ENCODE assay signal across 10 mouse cellular contexts in the genomic region with DNA sequence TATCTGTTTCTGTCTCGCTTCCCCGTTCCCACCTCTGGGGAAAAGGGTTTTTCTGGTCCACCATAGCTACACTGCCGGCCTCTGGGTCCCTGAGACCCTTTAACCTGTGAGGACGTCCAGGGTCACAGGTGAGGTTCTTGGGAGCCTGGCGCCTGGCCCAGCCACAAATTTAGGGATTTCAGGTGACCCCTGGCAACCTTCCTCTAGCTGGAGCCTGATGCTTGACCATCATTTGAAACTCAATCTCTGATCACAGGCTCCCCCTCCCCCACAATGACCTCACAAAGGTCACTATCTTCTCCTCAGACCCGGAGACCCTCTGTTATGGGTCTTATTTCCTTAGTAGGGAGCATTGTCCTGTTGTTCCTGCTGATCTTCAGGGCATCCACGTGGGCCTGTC. TPM values are rescaled to one million over a fixed set of nuclear protein-coding genes. Genes with fewer than 3 reads are reported as not detected.
DNase-seq lines count a peak whose midpoint lies in the region; ATAC-seq lines count a peak whose summit lies in the region.
"Had no signal": no experiment of that assay in that cellular context is flagged by ENCODE, and none has a peak within 500 bp of the region (broad histone marks: within the 10 kb centered on the region; RNA-seq: fewer than 3 reads in every experiment).

No protein-coding gene starts in this region.

- peak overlapping the region; percentile 80; the same call in 1 of the 2 replicates for H3K4me3 ChIP-seq in kidney, embryonic 14.5 days (ENCODE audit: low read length)
- H3K4me3 ChIP-seq in embryonic facial prominence, embryonic 10.5 days, result peak overlapping the region; percentile 92
- H3K4me3 ChIP-seq in hindbrain, embryonic 11.5 days (ENCODE audit: low read depth, low read length), result peak overlapping the region; percentile 56
- peak overlapping the region; percentile 98; the same call in 1 of the 2 replicates for H3K4me3 ChIP-seq in midbrain, embryonic 15.5 days

- no peak overlapping the region for H3K9ac ChIP-seq in kidney, embryonic 14.5 days (ENCODE audit: low read depth, low read length)
- peak overlapping the region; percentile 92; the same call in 1 of the 2 replicates for H3K9ac ChIP-seq in hindbrain, embryonic 11.5 days (ENCODE audit: low read depth, low read length)
- H3K9ac ChIP-seq in midbrain, embryonic 15.5 days, result no peak overlapping the region

- no peak overlapping the region for H3K27ac ChIP-seq in kidney, embryonic 14.5 days (ENCODE audit: low read depth, low read length)
- H3K27ac ChIP-seq in embryonic facial prominence, embryonic 10.5 days (replicated peaks), result peak overlapping the region; percentile 99
- H3K27ac ChIP-seq in hindbrain, embryonic 11.5 days (ENCODE audit: low read depth, low read length), result no peak overlapping the region
- no peak overlapping the region for H3K27ac ChIP-seq in midbrain, embryonic 15.5 days

- intact Hi-C loops in gastrocnemius, postnatal 36 days (cut with DNase I), result no loop called here

- DNase-seq in kidney, adult 8-10 months, result no peak
- no peak for DNase-seq in embryonic facial prominence, embryonic 10.5 days (ENCODE audit: low spot score)
- DNase-seq in hindbrain, embryonic 11.5 days (ENCODE audit: low spot score), result no peak
- no peak for DNase-seq in testis, postnatal 14 days (ENCODE audit: low spot score)
- no peak for DNase-seq in gastrocnemius, postnatal 36 days
- DNase-seq: gastrocnemius, postnatal 25 days; spleen, adult 18-20 months had no signal

- no peaks in the 10 kb centered on the region for H3K9me3 ChIP-seq in kidney, embryonic 14.5 days (ENCODE audit: control insufficient read depth, low read length)
- no peaks in the 10 kb centered on the region for H3K9me3 ChIP-seq in embryonic facial prominence, embryonic 10.5 days
- no peaks in the 10 kb centered on the region for H3K9me3 ChIP-seq in hindbrain, embryonic 11.5 days (ENCODE audit: control insufficient read depth, low read length)
- H3K9me3 ChIP-seq in midbrain, embryonic 15.5 days, result no peaks in the 10 kb centered on the region

- 42% methylated on average over 7 of the region's 7 CpGs for WGBS in kidney, embryonic 14.5 days
- WGBS in embryonic facial prominence, embryonic 10.5 days, result 61% methylated on average over 7 of the region's 7 CpGs
- WGBS in hindbrain, embryonic 11.5 days, result 68% methylated on average over 7 of the region's 7 CpGs
- 81% methylated on average over 7 of the region's 7 CpGs for WGBS in midbrain, embryonic 15.5 days

- peaks cover 31% of the 10 kb centered on the region for H3K36me3 ChIP-seq in kidney, embryonic 14.5 days (ENCODE audit: control insufficient read depth, insufficient read depth, low read length)
- H3K36me3 ChIP-seq in embryonic facial prominence, embryonic 10.5 days (replicated peaks), result peaks cover 61% of the 10 kb centered on the region
- H3K36me3 ChIP-seq in hindbrain, embryonic 11.5 days (ENCODE audit: control insufficient read depth, insufficient read depth, low read length), result peaks cover 8% of the 10 kb centered on the region; the same call in 1 of the 2 replicates
- peaks cover 6% of the 10 kb centered on the region for H3K36me3 ChIP-seq in midbrain, embryonic 15.5 days (replicated peaks)

- H3K4me1 ChIP-seq in kidney, embryonic 14.5 days (ENCODE audit: control insufficient read depth, insufficient read depth, low read length), result peaks cover 49% of the 10 kb centered on the region
- H3K4me1 ChIP-seq in embryonic facial prominence, embryonic 10.5 days, result peaks cover 61% of the 10 kb centered on the region
- H3K4me1 ChIP-seq in hindbrain, embryonic 11.5 days (replicated peaks; ENCODE audit: control insufficient read depth, insufficient read depth, low read length), result peaks cover 15% of the 10 kb centered on the region
- H3K4me1 ChIP-seq in midbrain, embryonic 15.5 days, result peaks cover 62% of the 10 kb centered on the region

- ATAC-seq in kidney, embryonic 14.5 days (ENCODE audit: low FRiP score, low TSS enrichment), result no peak
- ATAC-seq in hindbrain, embryonic 11.5 days (ENCODE audit: low FRiP score), result no peak
- ATAC-seq in midbrain, embryonic 15.5 days (replicated peaks), result no peak
- no peak for ATAC-seq in CD4-positive, CD25-positive, alpha-beta regulatory T cell, adult 4 months

- peak overlapping the region; percentile 63 for H3K4me2 ChIP-seq in kidney, embryonic 14.5 days (replicated peaks; ENCODE audit: low read depth, low read length)
- peak overlapping the region; percentile 80 for H3K4me2 ChIP-seq in hindbrain, embryonic 11.5 days (replicated peaks; ENCODE audit: low read depth, low read length)
- peak overlapping the region; percentile 89 for H3K4me2 ChIP-seq in midbrain, embryonic 15.5 days

- no peaks in the 10 kb centered on the region for H3K27me3 ChIP-seq in kidney, embryonic 14.5 days (ENCODE audit: control insufficient read depth, insufficient read depth, low read length)
- H3K27me3 ChIP-seq in embryonic facial prominence, embryonic 10.5 days (replicated peaks; ENCODE audit: low read depth, poor library complexity, severe bottlenecking), result no peaks in the 10 kb centered on the region
- H3K27me3 ChIP-seq in hindbrain, embryonic 11.5 days (ENCODE audit: control insufficient read depth, insufficient read depth, low read length), result no peaks in the 10 kb centered on the region
- no peaks in the 10 kb centered on the region for H3K27me3 ChIP-seq in midbrain, embryonic 15.5 days (replicated peaks)

RNA-seq across cellular contexts. Expression of gene Spaca6, which starts 3.8 kb away (rescaled TPM):
- polyA plus RNA-seq in kidney, embryonic 14.5 days (2014; fragmentation: Nextera tagmentation; extraction: Ambion mirVana), result 22.9 and 32.8 TPM in 2 replicates
- polyA plus RNA-seq in embryonic facial prominence, embryonic 10.5 days (2016; fragmentation: Nextera tagmentation; extraction: Ambion mirVana), result 59.1 and 61.6 TPM in 2 replicates
- 21.8 and 35.4 TPM in 2 replicates for polyA plus RNA-seq in hindbrain, embryonic 11.5 days (2014; fragmentation: Nextera tagmentation; extraction: Ambion mirVana)
- polyA plus RNA-seq in midbrain, embryonic 15.5 days (2015; fragmentation: Nextera tagmentation; extraction: Ambion mirVana), result 30.3 and 33.3 TPM in 2 replicates
- polyA plus RNA-seq in CD4-positive, CD25-positive, alpha-beta regulatory T cell, adult 4 months (2017; shearing (Covaris generic)), result 1 to 10 TPM; 5.8 to 6.1 TPM
- 1 to 10 TPM; 8.7 to 9.4 TPM for total RNA-seq in gastrocnemius, postnatal 36 days (2021)

RNA-seq across cellular contexts. Expression of gene Has1, which starts 24.3 kb away (rescaled TPM):
- 1.1 and 1.6 TPM in 2 replicates for polyA plus RNA-seq in kidney, embryonic 14.5 days (2014; fragmentation: Nextera tagmentation; extraction: Ambion mirVana)
- 1.2 and 1.5 TPM in 2 replicates for polyA plus RNA-seq in embryonic facial prominence, embryonic 10.5 days (2016; fragmentation: Nextera tagmentation; extraction: Ambion mirVana)
- polyA plus RNA-seq in hindbrain, embryonic 11.5 days (2014; fragmentation: Nextera tagmentation; extraction: Ambion mirVana), result 1.2 and 2.6 TPM in 2 replicates
- polyA plus RNA-seq in midbrain, embryonic 15.5 days (2015; fragmentation: Nextera tagmentation; extraction: Ambion mirVana), result 1.2 and 1.6 TPM in 2 replicates
- polyA plus RNA-seq in CD4-positive, CD25-positive, alpha-beta regulatory T cell, adult 4 months (2017; shearing (Covaris generic)), result not detected
- under 1 TPM in 1 of 2 experiments, not detected in 1; 0.26 TPM for total RNA-seq in gastrocnemius, postnatal 36 days (2021)

RNA-seq across cellular contexts. Expression of gene Fpr1, which starts 53.0 kb away (rescaled TPM):
- 0.16 TPM in 1 of 2 replicates, not detected in the other for polyA plus RNA-seq in kidney, embryonic 14.5 days (2014; fragmentation: Nextera tagmentation; extraction: Ambion mirVana)
- polyA plus RNA-seq in embryonic facial prominence, embryonic 10.5 days (2016; fragmentation: Nextera tagmentation; extraction: Ambion mirVana), result not detected in 2 replicates
- 0.17 and 0.25 TPM in 2 replicates for polyA plus RNA-seq in hindbrain, embryonic 11.5 days (2014; fragmentation: Nextera tagmentation; extraction: Ambion mirVana)
- polyA plus RNA-seq in midbrain, embryonic 15.5 days (2015; fragmentation: Nextera tagmentation; extraction: Ambion mirVana), result 0.22 and 0.25 TPM in 2 replicates
- not detected for polyA plus RNA-seq in CD4-positive, CD25-positive, alpha-beta regulatory T cell, adult 4 months (2017; shearing (Covaris generic))
- total RNA-seq in gastrocnemius, postnatal 36 days (2021), result not detected
- total RNA-seq: gastrocnemius, postnatal 25 days had no signal

RNA-seq across cellular contexts. Expression of gene Fpr2, which starts 56.9 kb away (rescaled TPM):
- 0.23 and 0.34 TPM in 2 replicates for polyA plus RNA-seq in kidney, embryonic 14.5 days (2014; fragmentation: Nextera tagmentation; extraction: Ambion mirVana)
- polyA plus RNA-seq in embryonic facial prominence, embryonic 10.5 days (2016; fragmentation: Nextera tagmentation; extraction: Ambion mirVana), result not detected in 2 replicates
- not detected in 2 replicates for polyA plus RNA-seq in hindbrain, embryonic 11.5 days (2014; fragmentation: Nextera tagmentation; extraction: Ambion mirVana)
- polyA plus RNA-seq in midbrain, embryonic 15.5 days (2015; fragmentation: Nextera tagmentation; extraction: Ambion mirVana), result not detected in 2 replicates
- under 1 TPM in 1 of 2 experiments, not detected in 1; 0.62 TPM for polyA plus RNA-seq in CD4-positive, CD25-positive, alpha-beta regulatory T cell, adult 4 months (2017; shearing (Covaris generic))
- total RNA-seq in gastrocnemius, postnatal 36 days (2021), result not detected
- total RNA-seq: gastrocnemius, postnatal 25 days had no signal

RNA-seq across cellular contexts. Expression of gene Fpr3, which starts 56.9 kb away (rescaled TPM):
- not detected in 2 replicates for polyA plus RNA-seq in kidney, embryonic 14.5 days (2014; fragmentation: Nextera tagmentation; extraction: Ambion mirVana)
- not detected in 2 replicates for polyA plus RNA-seq in embryonic facial prominence, embryonic 10.5 days (2016; fragmentation: Nextera tagmentation; extraction: Ambion mirVana)
- polyA plus RNA-seq in hindbrain, embryonic 11.5 days (2014; fragmentation: Nextera tagmentation; extraction: Ambion mirVana), result not detected in 2 replicates
- not detected in 2 replicates for polyA plus RNA-seq in midbrain, embryonic 15.5 days (2015; fragmentation: Nextera tagmentation; extraction: Ambion mirVana)
- not detected for polyA plus RNA-seq in CD4-positive, CD25-positive, alpha-beta regulatory T cell, adult 4 months (2017; shearing (Covaris generic))
- not detected for total RNA-seq in gastrocnemius, postnatal 36 days (2021)
- total RNA-seq: gastrocnemius, postnatal 25 days had no signal
